Mouse (Mus musculus): Measurements from ENCODE around the gene Trpm5.

DNA sequence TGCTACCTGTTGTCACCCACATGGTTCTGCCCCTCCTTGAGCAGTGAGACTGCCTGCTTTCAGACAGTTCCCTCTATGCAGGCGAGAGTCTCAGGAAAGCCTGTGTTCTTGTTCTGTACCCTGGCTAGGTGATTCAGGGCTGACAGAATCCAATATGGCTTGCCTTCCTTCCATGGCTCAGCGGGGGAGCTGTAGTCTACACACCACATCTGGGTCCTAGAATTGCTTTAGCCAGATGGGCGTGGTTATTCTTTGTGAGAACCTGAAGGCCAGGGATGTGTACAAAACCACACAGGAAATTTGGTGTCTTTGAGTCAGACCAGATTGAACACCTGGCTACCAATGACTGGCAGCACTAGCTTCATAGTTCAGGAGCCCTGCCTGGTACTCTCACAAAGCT, 25.4 kb upstream of the Trpm5 start:
- no peak for TF ChIP-seq CTCF (IDR thresholded peaks at IDR 0.05; ENCODE audit: extremely low read depth, insufficient read depth, insufficient read length, insufficient replicate concordance)
- TF ChIP-seq POLR2A (IDR thresholded peaks at IDR 0.05; ENCODE audit: low read depth, low read length): no peak
